Mouse (Mus musculus) limb, embryonic 12.5 days (tissue): ENCODE data around the gene Atxn7l3. TPM values are rescaled to one million over a fixed set of nuclear protein-coding genes. Genes with fewer than 3 reads are reported as not detected.

ENCODE experiments used
- ATAC-seq: fragments of 200-750 bp; cut with Nextera tagmentation; 2 replicates; pipeline ENCODE4 v1.8.0; 2017; ENCODE audit warnings: low read depth, moderate TSS enrichment; ENCODE audit not compliant: insufficient number of reproducible peaks, insufficient read depth, low FRiP score, low TSS enrichment
- H3K27ac ChIP-seq: fragments of 300-500 bp; sonication (generic); 2 replicates; pipeline ENCODE4 v1.5.1; 2016; ENCODE audit warnings: mild to moderate bottlenecking, moderate library complexity
- H3K27me3 ChIP-seq: fragments of 300-500 bp; sonication (generic); 2 replicates; pipeline ENCODE4 v1.6.1; 2016; ENCODE audit warnings: mild to moderate bottlenecking, moderate library complexity
- H3K36me3 ChIP-seq: fragments of 300-500 bp; sonication (generic); 2 replicates; pipeline ENCODE4 v1.6.1; 2016; ENCODE audit warnings: mild to moderate bottlenecking, moderate library complexity
- H3K4me1 ChIP-seq: fragments of 300-500 bp; sonication (generic); replicated peaks from 2 replicates; pipeline ENCODE4 v1.6.1; 2016
- H3K4me2 ChIP-seq: fragments of 300-500 bp; sonication (generic); 2 replicates; pipeline ENCODE4 v1.6.1; 2016; ENCODE audit warnings: mild to moderate bottlenecking, moderate library complexity
- H3K4me3 ChIP-seq: fragments of 300-500 bp; sonication (generic); replicated peaks from 2 replicates; pipeline ENCODE4 v1.5.1; 2016; ENCODE audit warnings: mild to moderate bottlenecking
- H3K9ac ChIP-seq: fragments of 300-500 bp; sonication (generic); replicated peaks from 2 replicates; pipeline ENCODE4 v1.6.1; 2016; ENCODE audit warnings: mild to moderate bottlenecking, moderate library complexity
- H3K9me3 ChIP-seq: fragments of 300-500 bp; sonication (generic); 2 replicates; pipeline ENCODE4 v1.6.1; 2016; ENCODE audit warnings: mild to moderate bottlenecking, moderate library complexity
- WGBS: fragments of 180-500 bp; shearing (Covaris S2); methylation state at CpG from one replicate; pipeline ENCODE4 v1.1.7; 2016; 5-methylcytosine and 5-hydroxymethylcytosine counted together
- polyA plus RNA-seq: library from polyadenylated mRNA; unstranded; fragments of >200 nt; fragmentation: Nextera tagmentation; extraction: Ambion mirVana; gene quantifications from 2 replicates; pipeline ENCODE4 v1.2.1, GENCODE M21; 2016

Atxn7l3 gene
- polyA plus RNA-seq, 1 experiment from 2014 or later = 22.9 TPM

DNA sequence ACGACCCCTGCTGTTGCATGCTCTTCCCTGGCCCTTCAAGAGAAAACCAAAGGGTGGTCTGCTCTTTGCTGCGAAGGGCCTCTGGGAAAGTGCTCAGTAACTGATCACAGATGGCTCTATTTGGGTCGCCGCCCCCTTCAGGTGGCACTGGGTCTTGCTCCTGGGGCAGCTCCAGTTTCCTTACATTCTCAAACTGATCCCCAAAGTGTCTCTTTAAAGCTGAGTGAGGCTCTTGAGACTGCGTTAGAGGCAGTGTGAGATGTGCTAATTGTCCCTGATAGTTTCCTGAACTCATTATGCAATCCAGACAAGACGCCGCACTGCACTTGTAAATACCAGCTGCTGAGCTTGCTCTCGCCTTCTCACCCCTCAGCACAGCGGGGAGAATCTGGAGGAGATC lies 38.9 kb downstream of the Atxn7l3 start:
- H3K4me2 ChIP-seq = no peak overlapping the region
- ATAC-seq = no peak

GRCm38 (mm10) chr11:102249351-102250090 lies 46.9 kb downstream of the Atxn7l3 start:
- WGBS = 14% methylated on average over 9 of the region's 9 CpGs
- Histone ChIP-seq H3K27me3 (no peaks in the 10 kb centered on the region; the same call in 1 of the 2 replicates), H3K9ac (peak overlapping the region; percentile 66)

More for the DNA sequence above, 38.9 kb downstream of the Atxn7l3 start:
- Histone ChIP-seq H3K4me1 (peaks cover 13% of the 10 kb centered on the region), H3K9me3 (no peaks in the 10 kb centered on the region), H3K9ac (no peak overlapping the region), H3K36me3 (peaks cover 64% of the 10 kb centered on the region), H3K4me3 (no peak overlapping the region), H3K27me3 (no peaks in the 10 kb centered on the region), H3K27ac (peak overlapping the region; percentile 46)
- WGBS = 32% methylated on average over 9 of the region's 9 CpGs

GRCm38 (mm10) chr11:102248630-102249230 lies 47.7 kb downstream of the Atxn7l3 start, which contains the start of gene BC030867:
BC030867 (plus strand) TSS chr11:102248882.
- Histone ChIP-seq H3K9ac (peak within 1 kb of the TSS; percentile 66), H3K27me3 (no peaks in the 10 kb centered on the region; the same call in 1 of the 2 replicates), H3K4me3 (peak within 1 kb of the TSS; percentile 79), H3K36me3 (peaks cover 16% of the 10 kb centered on the region), H3K4me1 (peaks cover 25% of the 10 kb centered on the region), H3K9me3 (no peaks in the 10 kb centered on the region), H3K4me2 (peak within 1 kb of the TSS; percentile 89), H3K27ac (peak within 1 kb of the TSS; percentile 67)
- under 1% methylated on average over 41 of the region's 41 CpGs for WGBS
- ATAC-seq = peak; percentile 45; the same call in 1 of the 2 replicates

More at GRCm38 (mm10) chr11:102249351-102250090, 46.9 kb downstream of the Atxn7l3 start:
- no peak for ATAC-seq
- Histone ChIP-seq H3K36me3 (peaks cover 20% of the 10 kb centered on the region), H3K4me2 (peak overlapping the region; percentile 89), H3K27ac (peak overlapping the region; percentile 67), H3K4me3 (peak overlapping the region; percentile 79), H3K4me1 (peaks cover 24% of the 10 kb centered on the region), H3K9me3 (no peaks in the 10 kb centered on the region)

DNA sequence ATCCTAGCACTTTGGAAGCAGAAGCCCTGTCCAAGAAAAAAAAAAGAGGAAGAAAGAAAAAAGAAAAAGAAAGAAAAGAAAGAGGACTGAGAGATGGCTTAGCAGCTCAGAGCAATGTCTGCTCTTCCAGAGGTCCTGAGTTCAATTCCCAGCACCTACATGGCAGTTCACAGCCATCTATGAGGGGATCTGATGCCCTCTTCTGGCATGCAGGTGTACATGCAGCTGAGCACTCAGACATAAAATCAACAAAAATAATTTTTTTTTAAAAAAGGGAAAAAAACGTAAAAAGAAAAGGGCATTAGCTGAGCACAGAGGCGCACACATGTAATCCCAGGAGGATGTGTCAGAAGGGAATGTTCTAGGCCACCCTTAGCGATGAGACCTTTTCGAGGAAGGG lies 49.6 kb downstream of the Atxn7l3 start:
- Histone ChIP-seq H3K36me3 (peaks cover 11% of the 10 kb centered on the region; the same call in 1 of the 2 replicates), H3K27ac (no peak overlapping the region), H3K9me3 (no peaks in the 10 kb centered on the region), H3K4me3 (no peak overlapping the region), H3K9ac (no peak overlapping the region), H3K27me3 (no peaks in the 10 kb centered on the region; the same call in 1 of the 2 replicates), H3K4me2 (no peak overlapping the region), H3K4me1 (peaks cover 25% of the 10 kb centered on the region)
- no peak for ATAC-seq
- WGBS = 89% methylated on average over 4 of the region's 4 CpGs

- Histone ChIP-seq H3K27me3 (no peaks in the 10 kb centered on the region; the same call in 1 of the 2 replicates), H3K27ac (no peak overlapping the region), H3K9me3 (no peaks in the 10 kb centered on the region), H3K4me3 (no peak overlapping the region), H3K9ac (no peak overlapping the region), H3K36me3 (peaks cover 6% of the 10 kb centered on the region; the same call in 1 of the 2 replicates), H3K4me2 (no peak overlapping the region), H3K4me1 (peaks cover 25% of the 10 kb centered on the region)
- WGBS = 85% methylated on average over 6 of the region's 6 CpGs
- ATAC-seq = no peak
These were observed 50.2 kb downstream of the Atxn7l3 start for GRCm38 (mm10) chr11:102246273-102246635.

DNA sequence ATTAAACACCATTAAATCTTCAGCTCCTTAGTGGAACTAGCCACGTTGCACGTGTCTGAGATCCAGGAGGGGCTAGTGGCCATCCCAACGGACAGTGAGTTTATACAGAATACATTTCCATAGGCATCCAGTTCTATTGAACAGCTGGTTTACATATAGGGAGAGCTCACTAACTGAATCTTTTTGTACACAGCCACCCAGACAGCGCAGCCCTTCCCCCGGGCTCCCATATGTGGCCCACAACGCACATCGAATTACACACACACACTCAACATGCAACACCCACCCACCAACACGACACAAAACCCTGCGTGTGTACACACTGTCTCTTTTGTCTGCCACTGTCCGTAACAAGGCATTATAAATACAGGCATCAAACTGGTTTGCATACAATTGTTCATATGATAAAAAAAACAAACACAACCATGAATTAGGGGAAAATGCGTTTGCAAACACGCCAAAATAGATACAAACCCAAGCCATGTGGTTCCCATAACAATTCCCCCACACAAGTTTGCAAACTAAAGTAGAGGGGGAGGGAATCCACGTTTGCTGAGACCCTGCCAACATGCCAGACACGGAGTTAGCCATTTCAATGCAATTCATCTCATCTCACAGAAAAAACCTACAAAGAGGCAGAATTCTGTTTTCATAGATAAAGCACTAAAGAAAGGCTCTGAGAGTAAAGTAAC lies 50.7 kb downstream of the Atxn7l3 start:
- ATAC-seq = no peak
- Histone ChIP-seq H3K27me3 (no peaks in the 10 kb centered on the region; the same call in 1 of the 2 replicates), H3K4me1 (peaks cover 25% of the 10 kb centered on the region), H3K4me3 (peak overlapping the region; percentile 37), H3K36me3 (peaks cover under 1% of the 10 kb centered on the region; the same call in 1 of the 2 replicates), H3K27ac (peak overlapping the region; percentile 56; the same call in 1 of the 2 replicates), H3K9me3 (no peaks in the 10 kb centered on the region), H3K9ac (peak overlapping the region; percentile 56; the same call in 1 of the 2 replicates), H3K4me2 (peak overlapping the region; percentile 81)
- WGBS = 48% methylated on average over 14 of the region's 14 CpGs

- H3K4me1 ChIP-seq = peaks cover 25% of the 10 kb centered on the region
- WGBS = 2% methylated on average over 32 of the region's 32 CpGs
- peak overlapping the region; percentile 56; the same call in 1 of the 2 replicates for H3K27ac ChIP-seq
- H3K9me3 ChIP-seq = no peaks in the 10 kb centered on the region
- no peaks in the 10 kb centered on the region for H3K36me3 ChIP-seq
- peak overlapping the region; percentile 81 for H3K4me2 ChIP-seq
- H3K4me3 ChIP-seq = peak overlapping the region; percentile 37
- peak; percentile 13; the same call in 1 of the 2 replicates for ATAC-seq
- H3K9ac ChIP-seq = peak overlapping the region; percentile 56
- no peaks in the 10 kb centered on the region; the same call in 1 of the 2 replicates for H3K27me3 ChIP-seq
These were observed 51.4 kb downstream of the Atxn7l3 start for GRCm38 (mm10) chr11:102244926-102245449.

GRCm38 (mm10) chr11:102241874-102242273 lies 54.6 kb downstream of the Atxn7l3 start:
- Histone ChIP-seq H3K27ac (no peak overlapping the region), H3K27me3 (no peaks in the 10 kb centered on the region; the same call in 1 of the 2 replicates), H3K36me3 (no peaks in the 10 kb centered on the region), H3K4me3 (no peak overlapping the region), H3K9me3 (no peaks in the 10 kb centered on the region), H3K4me1 (peaks cover 16% of the 10 kb centered on the region), H3K4me2 (no peak overlapping the region), H3K9ac (no peak overlapping the region)
- WGBS = 54% methylated on average over 5 of the region's 5 CpGs
- no peak for ATAC-seq

GRCm38 (mm10) chr11:102241246-102241645 lies 55.2 kb downstream of the Atxn7l3 start:
- Histone ChIP-seq H3K27me3 (no peaks in the 10 kb centered on the region; the same call in 1 of the 2 replicates), H3K27ac (no peak overlapping the region), H3K4me1 (peaks cover 16% of the 10 kb centered on the region), H3K9me3 (no peaks in the 10 kb centered on the region), H3K36me3 (no peaks in the 10 kb centered on the region), H3K4me3 (no peak overlapping the region), H3K4me2 (no peak overlapping the region), H3K9ac (no peak overlapping the region)
- 87% methylated on average over 5 of the region's 5 CpGs for WGBS
- no peak for ATAC-seq

- Histone ChIP-seq H3K27me3 (no peaks in the 10 kb centered on the region; the same call in 1 of the 2 replicates), H3K4me2 (no peak overlapping the region), H3K27ac (no peak overlapping the region), H3K9ac (no peak overlapping the region), H3K36me3 (no peaks in the 10 kb centered on the region), H3K4me3 (no peak overlapping the region), H3K9me3 (no peaks in the 10 kb centered on the region), H3K4me1 (peaks cover 12% of the 10 kb centered on the region)
- no peak for ATAC-seq
- WGBS = 90% methylated on average over 6 of the region's 6 CpGs
These were observed 55.8 kb downstream of the Atxn7l3 start for GRCm38 (mm10) chr11:102240636-102241035.
